Mouse (Mus musculus) heart, postnatal 0 days (tissue): ENCODE results near the gene Tmem107.

Experiments used
- CTCF ChIP-seq: IDR thresholded peaks from 2 replicates; pipeline ENCODE4 v1.5.1; 2016; ENCODE audit warnings: antibody characterized with exemption, control low read depth, low read depth
- EP300 ChIP-seq: IDR thresholded peaks from 2 replicates; pipeline ENCODE4 v1.6.1; 2016; ENCODE audit warnings: antibody characterized with exemption, low read depth

DNA sequence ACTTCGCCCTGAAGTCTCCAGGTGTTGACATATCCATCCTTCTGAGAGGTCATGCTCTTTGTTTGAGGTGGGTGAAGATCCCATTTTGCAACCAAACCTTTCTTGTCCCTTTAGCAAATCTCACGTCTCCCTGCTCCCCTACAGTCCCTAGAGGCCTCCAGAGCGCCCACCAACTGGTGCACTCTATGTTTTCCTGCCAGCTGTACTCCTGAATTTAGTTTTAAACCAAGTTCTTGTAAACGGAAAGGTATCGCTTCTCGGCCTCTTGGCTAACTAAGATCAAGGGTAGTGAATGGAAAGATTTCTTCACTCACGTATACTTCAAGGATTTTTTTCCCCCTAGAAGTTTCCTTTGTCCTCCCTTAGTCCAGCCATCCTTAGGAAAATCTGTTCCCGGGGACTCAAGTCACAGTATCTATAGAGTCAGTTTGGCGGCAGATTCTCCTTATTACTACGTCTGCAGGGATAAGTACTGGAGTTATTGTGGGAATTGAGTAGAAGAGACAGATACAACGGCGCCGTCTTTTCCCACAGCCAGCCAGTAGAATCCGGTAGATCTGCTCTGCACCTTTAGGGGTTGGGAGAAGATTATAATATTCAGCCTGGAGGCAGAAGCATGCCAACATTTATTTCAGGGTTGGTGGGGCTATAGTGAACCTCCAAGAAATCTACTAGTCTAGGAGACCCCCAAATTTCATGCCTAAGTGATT, 49.0 kb downstream of the Tmem107 start:
- TF ChIP-seq CTCF (no peak), EP300 (no peak)
